Mouse (Mus musculus) megakaryocyte, embryonic 14.5 days (primary cell): Measurements from ENCODE around the gene Gmnc.

Experiments used
- FLI1 ChIP-seq: IDR thresholded peaks from 2 replicates; pipeline ENCODE4 v1.6.1; 2012; ENCODE audit warnings: low read length, inconsistent platforms, mixed read lengths
- GATA1 ChIP-seq: IDR thresholded peaks from 3 replicates; pipeline ENCODE4 v1.6.1; 2012; ENCODE audit warnings: mixed read lengths, low read length, inconsistent platforms, borderline replicate concordance

- TF ChIP-seq GATA1 (no peak), FLI1 (no peak)
These were observed 1.8 kb downstream of the Gmnc start for GRCm38 (mm10) chr16:26989415-26990315.
